Mouse (Mus musculus) erythroblast, embryonic 14.5 days (primary cell): ENCODE measurements around the gene Slc16a6.

Experiments
- GATA1 ChIP-seq: IDR thresholded peaks from 2 replicates; pipeline ENCODE4 v1.6.1; 2012; ENCODE audit warnings: low read length, inconsistent platforms, mixed read lengths
- TAL1 ChIP-seq: IDR thresholded peaks from 3 replicates; pipeline ENCODE4 v1.6.1; 2012; ENCODE audit warnings: low read length, inconsistent platforms, mixed read lengths

- TF ChIP-seq GATA1 (no peak), TAL1 (no peak)
These were observed 47.2 kb downstream of the Slc16a6 start for GRCm38 (mm10) chr11:109426272-109426586.
